Mouse (Mus musculus) kidney, adult 18-20 months (tissue): ENCODE results near the gene Zfpm1.

Experiments
- DNase-seq: peaks from one replicate; pipeline ENCODE4 v3.0.0; 2021

Gene Zfpm1

DNA sequence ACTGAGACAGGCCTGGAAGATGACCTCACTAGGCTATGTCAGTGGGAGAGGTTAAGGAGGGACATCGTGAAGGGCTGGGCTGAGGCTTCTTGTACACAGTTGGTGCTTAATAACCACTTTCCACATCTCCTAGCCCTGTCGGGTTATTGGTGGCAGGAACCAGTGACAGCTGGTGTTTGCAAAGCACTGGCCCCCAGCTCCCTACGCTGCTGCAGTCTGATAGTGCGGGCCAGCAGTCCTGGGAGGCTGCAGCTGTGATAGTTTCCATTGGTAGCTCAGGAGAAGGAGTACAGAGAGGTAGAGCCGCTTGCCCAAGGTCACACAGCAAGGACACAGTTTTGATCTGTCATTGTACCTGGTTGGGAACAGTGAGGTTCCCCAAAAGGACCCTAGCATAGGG, 19.9 kb downstream of the Zfpm1 start:
- DNase-seq = no peak

DNA sequence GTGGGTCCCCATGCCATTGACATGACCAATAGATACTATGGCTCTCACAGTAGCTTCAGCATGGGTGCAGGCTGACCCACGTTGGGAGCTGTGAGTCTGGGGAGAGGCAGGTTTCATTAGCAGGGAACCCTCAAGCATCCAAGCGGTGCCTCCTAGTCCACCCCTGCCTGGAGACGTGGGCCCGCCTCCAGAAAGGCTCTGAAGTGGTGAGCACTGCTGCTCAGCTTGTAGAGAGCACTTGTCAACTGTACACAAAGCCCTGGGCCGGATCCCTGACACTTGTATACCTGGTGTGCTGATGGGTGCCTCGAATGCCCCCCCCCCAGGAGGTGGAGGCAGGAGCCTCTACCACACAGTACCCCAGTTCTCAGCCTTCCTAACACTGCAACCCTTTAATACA, 21.5 kb downstream of the Zfpm1 start:
- no peak for DNase-seq

DNA sequence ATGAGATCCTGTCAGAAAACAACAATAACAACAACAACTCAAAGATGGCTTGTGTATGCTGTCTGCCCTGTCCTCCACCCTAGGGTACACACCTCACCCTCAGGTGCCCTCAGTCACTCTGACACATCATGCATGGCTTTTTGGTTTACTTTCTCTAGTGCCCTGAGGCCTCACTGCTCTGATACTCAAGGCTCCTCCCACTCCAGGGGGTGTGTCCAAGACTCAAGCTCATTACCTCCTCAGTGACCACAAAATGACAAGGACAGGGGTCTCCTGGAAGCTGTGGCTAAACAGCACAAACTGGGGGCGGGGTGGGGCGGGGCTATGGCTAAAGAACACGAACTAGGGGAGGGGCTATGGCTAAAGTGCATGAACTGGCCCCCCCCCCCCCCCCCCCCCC, 22.1 kb downstream of the Zfpm1 start:
- no peak for DNase-seq

DNA sequence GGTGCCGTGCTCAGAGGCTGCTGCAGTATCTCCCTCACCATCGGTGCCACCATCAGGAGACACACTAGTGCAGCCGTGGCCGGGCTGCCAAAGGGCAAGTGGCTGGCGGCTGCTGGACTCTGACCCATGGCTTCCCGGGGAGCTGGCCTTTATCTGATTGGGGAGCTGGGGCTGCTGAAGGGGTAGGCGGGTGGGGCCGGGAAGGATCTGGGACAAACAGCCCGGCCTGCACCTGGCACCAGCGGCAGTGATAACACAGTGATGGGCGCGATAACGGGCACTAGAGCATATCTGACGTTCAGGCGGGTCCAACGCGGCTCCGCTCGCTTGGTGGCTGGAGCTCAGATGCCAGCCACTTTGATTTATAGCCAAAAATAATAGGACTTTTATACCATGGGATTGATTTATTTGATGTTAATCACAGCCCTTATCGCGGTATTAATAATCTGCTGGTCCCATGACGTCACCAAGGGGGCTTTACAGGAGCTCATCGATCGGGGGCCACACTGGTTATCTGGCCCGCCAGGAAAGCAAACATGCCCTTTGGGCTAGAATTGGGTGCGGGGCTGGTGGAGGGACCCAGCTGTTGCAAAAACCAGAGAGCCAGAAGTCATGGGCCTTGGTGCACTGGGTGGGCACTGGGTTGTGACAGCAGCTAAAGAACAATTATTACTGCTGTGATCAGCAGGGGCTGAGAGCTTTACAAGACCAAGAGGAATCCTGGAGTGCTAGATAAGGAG, 24.9 kb downstream of the Zfpm1 start:
- peak; percentile 37 for DNase-seq

DNA sequence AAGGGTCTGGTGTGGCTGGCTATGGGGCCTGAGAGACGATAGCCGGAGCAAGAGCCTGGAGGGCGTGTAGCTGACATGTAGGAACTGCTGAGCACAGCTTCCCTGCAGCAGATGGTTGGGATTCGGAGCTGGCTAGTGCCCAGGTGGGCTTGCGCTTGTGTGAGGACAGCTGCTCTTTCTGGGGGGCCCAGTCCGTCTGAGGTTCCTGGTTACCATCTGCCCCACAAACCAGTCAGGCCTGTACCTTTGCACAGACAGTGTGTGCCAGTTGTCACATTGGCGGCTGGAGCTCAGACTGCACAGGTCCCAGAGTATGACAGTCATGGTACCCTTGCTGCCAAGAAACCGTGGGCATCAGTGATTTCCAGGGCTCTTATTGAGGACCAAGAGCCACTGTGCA, 25.9 kb downstream of the Zfpm1 start:
- DNase-seq = no peak

DNA sequence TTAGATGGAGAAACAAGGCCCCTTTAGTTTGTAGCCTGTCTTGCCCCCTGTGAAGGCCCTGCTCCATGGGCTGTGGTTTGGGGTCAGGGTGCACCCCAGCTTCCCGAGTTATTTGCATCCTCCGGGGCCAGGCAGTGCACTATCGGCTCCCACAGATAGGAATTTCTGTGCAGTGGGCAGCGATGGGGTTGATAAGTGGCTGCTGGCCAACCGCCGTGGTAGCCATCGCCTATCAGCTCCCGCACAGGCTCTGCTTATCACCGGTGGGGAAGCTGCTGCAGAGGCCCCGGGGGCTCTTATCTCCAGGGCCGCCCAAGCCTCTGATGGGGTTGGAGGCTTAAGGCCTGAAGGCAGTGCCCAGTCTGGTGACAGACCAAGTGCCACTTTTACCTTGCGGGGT, 27.3 kb downstream of the Zfpm1 start:
- no peak for DNase-seq

DNA sequence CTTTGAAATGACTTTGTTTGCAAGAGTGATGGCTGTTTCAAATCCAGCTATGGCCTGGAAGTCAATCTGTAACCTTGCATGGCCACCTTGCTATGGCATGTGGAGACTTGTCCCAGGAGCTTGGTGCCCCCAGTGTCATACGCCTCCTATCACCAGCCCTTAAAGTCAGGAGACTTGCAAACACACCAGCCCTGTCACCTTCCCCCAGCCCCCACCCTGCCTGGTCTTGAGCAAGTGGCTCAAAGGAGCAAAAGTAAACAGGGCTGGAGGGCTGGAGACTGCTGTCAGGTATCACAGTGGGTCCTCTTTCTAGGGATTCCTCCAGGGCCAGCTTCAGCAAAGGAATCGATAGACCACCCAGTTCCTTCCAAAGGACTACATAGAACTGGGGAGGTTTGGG, 29.2 kb downstream of the Zfpm1 start:
- DNase-seq = no peak

DNA sequence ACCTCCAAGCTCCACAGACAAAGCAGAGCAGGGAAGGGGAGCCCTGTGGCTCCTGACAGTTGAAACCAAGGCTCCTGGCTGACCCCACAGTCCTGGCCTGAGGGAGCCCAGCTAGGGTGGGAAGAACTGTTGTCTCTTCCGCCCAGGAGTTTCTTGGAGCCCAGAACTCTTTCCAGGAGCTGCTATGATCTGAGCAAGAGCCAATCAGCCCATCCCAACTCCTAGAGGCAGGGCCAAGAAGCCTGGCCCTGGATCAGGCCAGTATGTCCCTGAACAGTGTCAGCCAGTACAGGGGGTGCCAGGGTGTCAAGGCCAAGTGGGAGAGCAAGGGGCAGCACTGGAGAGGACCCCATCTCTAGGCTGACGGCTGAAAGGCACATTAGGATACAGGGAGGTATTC, 30.6 kb downstream of the Zfpm1 start:
- DNase-seq = no peak

DNA sequence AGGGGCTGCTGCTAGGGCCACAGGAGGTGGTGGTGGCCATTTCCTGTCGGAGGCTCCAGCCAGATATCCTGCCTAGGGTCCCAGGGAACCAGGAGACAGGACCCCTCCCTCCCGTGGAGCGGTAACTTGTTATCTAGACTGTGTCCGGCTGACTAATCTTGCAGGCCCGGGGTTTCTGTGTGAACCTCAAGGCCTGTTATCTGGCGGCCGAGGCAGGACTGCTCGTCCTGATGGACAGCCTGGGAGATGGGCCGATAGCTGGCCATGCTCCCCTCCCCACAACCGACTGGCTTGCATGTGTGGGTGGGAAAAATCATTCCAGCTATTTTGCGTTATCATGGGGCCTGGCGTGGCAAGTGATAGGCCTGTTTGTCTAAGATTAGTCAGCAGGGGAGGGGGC, 31.4 kb downstream of the Zfpm1 start:
- no peak for DNase-seq

DNA sequence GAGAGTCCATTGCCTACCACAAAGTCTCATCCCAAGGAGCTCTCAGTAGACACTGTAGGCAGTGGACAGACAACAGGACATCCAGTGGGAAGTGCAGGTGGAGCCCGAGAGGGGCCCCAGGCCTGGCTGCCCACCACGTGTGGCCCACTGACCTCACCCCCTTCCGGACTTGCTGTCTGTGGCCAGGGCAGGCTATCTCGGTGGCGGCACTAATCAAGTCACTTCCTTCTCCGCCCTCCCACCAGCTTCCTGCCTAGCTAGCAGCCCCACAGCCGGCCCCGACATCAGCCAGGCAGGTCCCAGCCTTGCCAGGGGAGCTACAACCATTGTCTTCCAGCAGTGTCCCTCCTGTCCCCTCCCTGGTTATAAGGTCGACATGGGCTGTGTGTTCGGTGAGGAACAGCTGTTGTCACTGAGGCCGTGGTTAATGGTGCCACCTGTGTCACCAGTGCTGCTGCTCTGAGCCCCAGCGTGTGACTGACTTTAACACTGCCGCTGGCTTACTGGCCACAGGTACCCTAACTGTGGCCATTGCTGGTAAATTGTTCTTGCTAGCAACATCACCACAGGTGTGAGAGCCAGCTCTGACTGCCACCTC, 33.1 kb downstream of the Zfpm1 start:
- DNase-seq = peak; percentile 46

DNA sequence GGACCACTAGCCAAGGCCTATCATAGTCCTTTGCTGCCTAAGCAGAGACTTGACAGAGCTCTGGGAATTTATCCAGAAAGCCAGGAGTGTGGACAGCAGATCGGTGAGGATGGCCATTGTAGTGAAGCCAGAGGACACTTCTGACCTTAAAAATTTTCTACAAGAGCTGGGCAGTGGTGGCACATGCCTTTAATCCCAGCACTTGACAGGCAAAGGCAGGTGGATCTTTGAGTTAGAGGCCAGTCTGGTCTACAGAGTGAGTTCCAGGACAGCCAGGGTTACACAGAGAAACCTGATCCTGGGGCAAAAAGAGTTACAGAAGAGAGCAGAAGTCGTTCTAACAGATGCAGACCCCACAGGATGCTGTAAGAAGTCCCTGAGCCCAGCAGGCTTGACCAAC, 34.5 kb downstream of the Zfpm1 start:
- no peak for DNase-seq

DNA sequence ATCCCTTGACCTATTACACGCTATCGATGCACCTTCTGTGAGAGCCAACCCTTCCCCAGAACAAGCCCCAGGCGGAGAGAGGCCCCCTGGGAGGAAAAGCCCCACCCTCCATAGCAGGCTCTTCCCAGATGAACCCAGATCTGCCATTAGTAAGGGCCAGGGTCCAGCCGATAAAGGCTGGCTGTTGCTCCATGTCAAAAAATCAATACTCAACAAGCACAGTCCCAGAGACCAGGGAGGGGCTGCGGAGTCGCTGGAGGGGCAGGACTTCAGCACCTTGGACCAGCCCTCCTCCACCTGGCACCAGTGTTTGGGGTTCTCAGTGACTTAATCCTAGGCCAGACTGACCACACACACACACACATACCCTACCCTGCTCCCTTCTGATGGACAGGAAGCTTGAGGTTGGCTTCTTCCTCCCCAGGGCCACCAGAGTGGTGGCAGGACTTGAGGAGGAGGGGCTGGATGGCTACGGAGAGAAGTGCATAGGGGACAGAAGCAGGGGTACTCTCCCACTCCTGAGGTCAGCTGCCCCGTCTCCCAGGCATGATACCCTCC, 36.1 kb downstream of the Zfpm1 start:
- no peak for DNase-seq

DNA sequence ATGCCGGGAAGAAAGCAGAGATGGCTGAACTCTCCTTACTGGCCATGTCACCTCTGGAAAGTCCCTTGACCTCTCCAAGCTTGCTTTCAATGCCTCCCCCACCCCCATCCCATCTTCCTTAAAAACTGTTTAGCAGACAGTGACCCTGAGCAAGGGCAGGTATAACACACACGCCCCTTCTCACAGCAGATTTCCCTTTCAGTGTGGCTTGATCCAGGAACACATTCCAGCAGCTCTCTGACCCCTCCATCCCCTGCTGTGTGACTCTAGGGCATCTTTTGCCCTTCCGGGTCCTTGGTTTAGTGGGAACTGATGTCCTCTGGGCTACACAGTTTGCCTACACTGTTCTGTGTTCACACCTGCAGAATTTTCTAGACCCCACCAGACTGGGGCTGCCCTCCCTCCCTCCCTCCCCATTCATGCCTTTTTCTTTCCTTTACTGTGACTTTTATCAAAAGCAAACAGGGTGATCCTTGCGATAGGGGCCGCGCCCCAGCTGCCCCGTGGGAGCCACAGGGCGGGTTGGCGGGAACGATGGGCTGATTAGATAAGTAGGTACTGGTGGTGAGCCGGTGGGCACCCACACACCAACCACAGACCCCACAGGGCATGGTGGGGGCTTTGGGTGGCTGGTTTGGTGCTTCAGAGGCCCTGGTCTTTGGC, 37.2 kb downstream of the Zfpm1 start:
- no peak for DNase-seq

DNA sequence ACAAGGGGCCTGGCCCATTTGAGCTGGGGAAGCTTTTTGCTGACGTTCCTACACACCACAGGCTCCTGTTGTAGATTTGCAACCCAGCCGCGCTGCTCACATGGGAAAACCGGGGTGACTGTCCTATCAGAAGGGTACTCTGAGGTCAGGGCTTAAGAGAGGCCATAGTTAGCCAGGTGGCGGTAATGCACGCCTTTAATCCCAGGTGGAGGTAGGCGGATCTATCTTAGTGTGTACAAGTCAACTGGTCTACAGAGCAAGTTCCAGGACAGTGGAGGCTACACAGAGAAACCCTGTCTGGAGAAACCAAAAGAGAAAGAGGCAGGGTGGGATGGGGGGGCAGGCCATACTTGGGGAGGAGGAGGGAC, 37.8 kb downstream of the Zfpm1 start:
- no peak for DNase-seq

DNA sequence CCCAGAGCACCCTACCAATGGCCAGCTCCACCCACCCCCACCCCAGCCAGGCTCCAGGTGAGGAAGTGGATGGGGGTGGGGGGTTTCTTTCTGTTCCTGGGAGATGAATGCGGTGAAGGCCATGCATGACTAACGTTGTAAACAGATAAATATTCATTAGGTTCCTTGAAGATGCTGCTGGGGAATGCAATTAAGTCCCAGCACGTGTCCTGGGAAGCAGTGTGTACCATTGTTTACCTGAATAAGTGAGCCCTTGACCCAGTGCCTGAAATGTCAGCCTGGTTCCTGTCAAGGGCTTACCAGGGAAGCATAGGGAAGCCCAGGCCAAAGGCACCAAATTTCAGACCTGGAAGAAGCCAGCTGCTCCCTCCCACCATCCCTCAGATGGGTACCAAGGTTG, 38.6 kb downstream of the Zfpm1 start:
- DNase-seq = no peak

DNA sequence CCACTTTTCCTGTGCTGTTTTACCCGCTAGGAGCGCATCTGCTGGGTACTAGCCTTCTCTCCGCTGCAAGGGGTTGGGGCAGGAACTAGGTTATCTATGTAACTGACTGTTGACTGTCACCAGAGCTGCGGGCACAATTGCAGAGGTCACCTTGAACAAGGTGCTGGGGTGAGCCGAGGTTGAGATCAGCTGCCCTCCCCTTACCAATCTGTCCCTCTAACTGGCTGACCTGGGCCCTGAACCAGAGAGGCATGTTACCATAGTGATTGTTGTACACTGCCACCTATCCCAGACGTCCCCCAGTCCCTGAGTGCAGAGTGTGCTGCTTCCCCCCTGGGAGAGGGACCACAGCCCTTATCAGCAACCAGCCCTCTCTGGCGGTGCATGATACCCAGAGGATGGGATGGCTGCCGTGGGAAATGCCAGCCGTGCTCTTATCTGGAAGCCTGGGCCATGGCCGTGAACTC, 39.5 kb downstream of the Zfpm1 start:
- DNase-seq = no peak

DNA sequence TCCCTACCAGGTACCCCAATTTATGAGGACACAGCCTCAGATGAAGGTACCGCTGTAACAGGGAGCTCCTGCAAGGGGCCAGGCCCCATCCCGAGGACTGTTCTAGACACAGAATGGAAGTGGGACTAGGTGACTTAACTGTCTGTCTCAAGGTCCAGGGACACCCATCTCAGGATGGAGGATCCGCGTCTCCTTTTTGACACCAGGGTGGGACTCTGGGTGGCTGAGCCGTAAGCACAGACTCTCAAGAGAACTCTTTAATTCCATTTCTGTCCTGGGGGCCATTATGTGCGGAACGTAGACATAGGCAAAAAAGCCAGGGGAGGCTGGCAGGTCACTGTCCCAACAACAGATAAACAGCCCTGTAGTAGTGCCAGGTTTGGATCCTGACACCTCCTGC, 40.2 kb downstream of the Zfpm1 start:
- no peak for DNase-seq

DNA sequence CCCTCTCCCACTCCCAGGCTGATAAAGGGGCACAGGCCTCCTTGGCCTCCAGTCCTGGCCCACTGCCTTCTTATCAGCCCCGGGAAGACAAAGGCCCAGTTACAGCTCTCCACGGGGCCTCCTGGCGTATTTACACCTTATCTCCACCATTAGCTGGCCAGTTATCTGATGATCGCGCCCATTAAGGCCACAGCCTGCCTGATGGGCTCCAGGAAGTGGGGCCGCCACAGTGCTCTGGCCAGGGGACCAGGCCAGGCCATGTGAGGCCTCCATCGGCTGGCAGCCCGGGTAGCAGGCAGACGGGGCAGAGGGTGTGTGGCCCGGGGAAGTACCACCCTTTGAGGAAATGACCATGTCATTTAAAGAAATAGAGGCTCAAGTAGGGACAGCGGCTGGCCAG, 40.9 kb downstream of the Zfpm1 start:
- no peak for DNase-seq

DNA sequence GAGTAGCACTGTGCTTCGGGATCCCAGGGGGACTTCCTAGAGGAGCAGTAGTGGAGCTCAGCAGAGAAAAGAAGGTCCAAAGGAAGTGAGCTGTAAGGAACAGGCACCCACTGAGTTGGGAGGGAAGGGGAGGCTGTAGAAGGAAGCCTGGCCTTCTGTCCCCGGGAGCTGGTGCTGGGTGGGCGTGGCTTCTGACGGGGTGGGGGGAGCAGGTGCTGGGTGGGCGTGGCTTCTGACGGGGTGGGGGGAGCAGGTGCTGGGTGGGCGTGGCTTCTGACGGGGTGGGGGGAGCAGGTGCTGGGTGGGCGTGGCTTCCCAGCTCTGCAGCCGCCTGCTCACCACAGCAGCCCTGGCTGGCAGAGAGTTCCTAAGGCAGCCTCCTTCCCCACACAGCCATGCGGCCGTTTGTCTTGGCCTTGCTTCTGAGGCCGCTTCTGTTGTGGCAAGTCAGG, 42.0 kb downstream of the Zfpm1 start:
- DNase-seq = peak; percentile 11

DNA sequence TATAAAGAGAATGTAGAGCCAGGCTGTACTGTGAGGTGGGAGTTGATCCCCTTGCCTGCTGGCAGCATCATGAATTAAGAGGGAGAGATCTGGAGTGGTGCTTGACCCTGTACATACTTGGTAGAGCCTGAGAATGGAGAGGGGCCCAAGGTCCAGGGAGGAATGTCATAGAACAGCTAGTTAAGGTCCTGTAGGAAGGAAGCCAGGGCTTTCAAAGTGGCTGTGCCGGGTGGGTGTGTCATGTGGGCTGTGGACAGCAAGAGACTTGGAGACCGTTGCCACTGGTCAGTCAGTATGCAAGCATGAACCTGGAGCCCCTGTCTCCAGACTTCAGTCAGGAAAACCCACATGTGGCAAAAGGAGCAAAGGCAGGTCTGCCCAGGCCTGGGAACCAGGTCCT, 43.3 kb downstream of the Zfpm1 start:
- DNase-seq = no peak

DNA sequence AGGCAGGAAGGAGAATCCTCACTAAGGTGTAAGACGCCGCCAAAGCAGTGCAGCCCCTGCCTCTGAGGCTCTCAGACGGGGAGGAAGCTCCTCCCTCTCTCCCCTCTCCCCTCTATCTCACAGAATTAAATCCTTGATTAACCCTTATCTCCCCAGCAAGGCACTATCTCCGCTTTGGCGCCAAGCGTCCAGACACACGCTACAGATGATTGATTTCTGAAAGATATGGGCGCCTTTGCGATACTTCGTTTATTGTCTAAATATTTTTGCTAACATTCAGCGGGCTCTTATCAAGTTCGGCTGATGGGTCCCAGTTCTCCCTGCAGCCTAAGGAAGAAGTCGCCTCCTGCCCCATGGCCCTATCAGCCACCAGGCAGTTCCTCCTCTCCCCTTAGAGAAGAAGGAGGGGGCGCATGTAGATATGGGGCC, 44.2 kb downstream of the Zfpm1 start:
- DNase-seq = no peak

DNA sequence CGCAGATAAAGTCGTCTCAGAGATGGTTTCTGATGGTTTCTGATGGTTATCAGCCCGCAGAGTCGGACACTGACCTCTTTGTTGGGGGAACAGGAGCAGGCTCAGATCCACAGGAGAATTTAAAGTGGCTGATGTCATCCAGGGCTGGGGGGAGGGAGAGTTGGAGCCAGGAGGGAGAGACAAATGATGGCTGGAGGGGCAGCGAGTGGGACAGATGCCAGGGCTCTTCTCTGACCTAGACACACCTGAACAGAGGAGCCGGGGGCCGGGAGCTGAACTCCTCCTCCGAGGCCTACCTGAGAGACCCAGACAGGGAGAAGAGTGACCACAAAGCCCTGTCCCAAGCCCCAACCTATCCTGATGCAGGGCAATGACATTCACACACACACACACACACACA, 47.1 kb downstream of the Zfpm1 start:
- DNase-seq = no peak

DNA sequence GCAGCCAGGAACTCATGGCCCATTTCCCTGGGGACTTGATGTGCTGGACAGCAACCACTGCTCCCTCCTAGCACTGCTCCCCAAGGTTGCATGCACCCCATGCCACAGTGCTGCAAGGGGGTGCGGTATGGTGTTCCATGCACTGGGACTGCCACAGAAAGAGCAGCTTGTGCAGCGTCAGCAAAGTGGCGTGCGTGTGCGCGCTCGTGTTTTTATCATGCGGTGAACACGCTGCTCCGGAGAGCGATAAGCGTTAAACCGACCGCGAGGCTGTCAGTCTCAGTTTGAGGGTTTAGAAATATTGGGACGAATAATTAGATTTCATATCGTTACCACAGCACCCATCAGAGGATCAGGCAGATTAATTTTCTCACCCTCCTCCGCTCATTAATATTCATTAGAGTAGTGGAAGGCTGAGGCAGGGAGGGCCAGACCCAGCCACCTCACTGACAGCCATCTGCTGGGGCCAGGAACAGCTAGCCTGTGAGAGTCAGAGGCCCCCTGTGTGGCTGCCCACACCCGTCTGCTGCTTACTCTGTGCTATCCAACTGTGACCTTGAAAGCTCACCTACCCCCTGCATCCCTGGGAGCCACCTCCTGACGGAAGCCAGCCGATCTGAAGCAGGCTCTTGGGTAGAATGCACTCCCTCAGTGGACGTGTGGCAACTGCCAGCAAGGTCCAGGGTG, 47.8 kb downstream of the Zfpm1 start:
- DNase-seq = no peak
